Mouse (Mus musculus) left cerebral cortex, postnatal 14 days (tissue): ENCODE measurements at regions not wholly inside any gene's neighbourhood (a gene's known extent, or its start where the extent isn't known, plus 50 kb on each side); places are given as distances from the start of the nearest gene placed in this dataset.

ENCODE experiments used
- DNase-seq, 2 experiments: peaks; one replicate each; pipeline ENCODE4 v3.0.0; 2021 to 2022; ENCODE audit warnings: low spot score in 2 of 2, mixed read lengths in 1 of 2
- intact Hi-C: fragments of 180-260 bp; cut with DNase I; formaldehyde crosslinking; loops from one replicate; pipeline ENCODE4 v1.15.1; 2025

- intact Hi-C loops = loop anchor here (10.0 kb wide), 1 partner anchor 91 kb away; no protein-coding TSS in a partner anchor
- peak; percentile 9 to 37 for DNase-seq
Measured at GRCm38 (mm10) chr5:97554274-97554673, 97.5 kb upstream of the Gk2 start.

- intact Hi-C loops = loop anchor here (10.0 kb wide), 1 partner anchor 92 kb away; no protein-coding TSS in a partner anchor
- peak; percentile 13 to 18 for DNase-seq
Measured at GRCm38 (mm10) chr5:97553122-97553521, 96.3 kb upstream of the Gk2 start.

GRCm38 (mm10) chr5:97537492-97538257 lies 80.9 kb upstream of the Gk2 start:
- intact Hi-C loops = no loop called here
- no peak for DNase-seq

- peak in 1 of 2 experiments; percentile 35 for DNase-seq
- intact Hi-C loops = no loop called here
Measured at GRCm38 (mm10) chr5:97533733-97534132, 76.9 kb upstream of the Gk2 start.

GRCm38 (mm10) chr5:97527555-97527954 lies 70.7 kb upstream of the Gk2 start:
- DNase-seq = no peak
- intact Hi-C loops = no loop called here
